28 mouse cellular contexts compared by ENCODE assay signal in genomic region chr10:96765626-96766025, GRCm38 (mm10).
"Had no signal": no experiment of that assay in that cellular context is flagged by ENCODE, and none has a peak within 500 bp of the region (broad histone marks: within the 10 kb centered on the region; RNA-seq: fewer than 3 reads in every experiment).

No protein-coding gene starts in this region.

- DNase-seq: cerebellum, adult 2 months; cerebellum, adult 8-10 months; cerebellum, adult 9-10 months; cerebellum, adult 9-11 months; cerebellum, postnatal 10 days; cerebellum, postnatal 14 days; cerebellum, postnatal 25 days; cerebellum, postnatal 36 days; embryo, embryonic 11 days; forebrain, postnatal 0 days; gastrocnemius, adult 2 months; gastrocnemius, postnatal 10 days; gastrocnemius, postnatal 14 days; gastrocnemius, postnatal 36 days; heart, adult 11 months; heart, adult 18-20 months; heart, adult 2 months had no signal

- H3K9ac ChIP-seq: embryonic facial prominence, embryonic 12.5 days; embryonic facial prominence, embryonic 13.5 days; forebrain, embryonic 12.5 days; forebrain, embryonic 13.5 days; forebrain, embryonic 15.5 days; forebrain, postnatal 0 days had no signal

- H3K4me3 ChIP-seq: embryonic facial prominence, embryonic 12.5 days; embryonic facial prominence, embryonic 13.5 days; erythroblast, embryonic 14.5 days; forebrain, embryonic 10.5 days; forebrain, embryonic 12.5 days; forebrain, embryonic 13.5 days; forebrain, embryonic 15.5 days; gastrocnemius, adult 2 months; heart, adult 2 months; heart, embryonic 10.5 days had no signal

- H3K4me1 ChIP-seq: forebrain, embryonic 10.5 days; forebrain, embryonic 12.5 days; forebrain, embryonic 13.5 days; forebrain, embryonic 15.5 days; heart, embryonic 10.5 days had no signal

- H3K9me3 ChIP-seq: embryonic facial prominence, embryonic 12.5 days; embryonic facial prominence, embryonic 13.5 days; forebrain, embryonic 10.5 days; forebrain, embryonic 12.5 days; forebrain, embryonic 13.5 days; forebrain, embryonic 15.5 days; heart, embryonic 10.5 days had no signal

- ATAC-seq: forebrain, embryonic 13.5 days; forebrain, embryonic 14.5 days; forebrain, embryonic 15.5 days; forebrain, embryonic 16.5 days; forebrain, postnatal 0 days had no signal

- H3K27me3 ChIP-seq: embryonic facial prominence, embryonic 12.5 days; embryonic facial prominence, embryonic 13.5 days; forebrain, embryonic 12.5 days; forebrain, embryonic 13.5 days; forebrain, embryonic 15.5 days had no signal

- H3K27ac ChIP-seq: embryonic facial prominence, embryonic 12.5 days; embryonic facial prominence, embryonic 13.5 days; forebrain, embryonic 10.5 days; forebrain, embryonic 12.5 days; forebrain, embryonic 13.5 days; forebrain, embryonic 15.5 days; gastrocnemius, adult 2 months; heart, adult 2 months; heart, embryonic 10.5 days had no signal

- H3K36me3 ChIP-seq: embryonic facial prominence, embryonic 12.5 days; embryonic facial prominence, embryonic 13.5 days; forebrain, embryonic 10.5 days; forebrain, embryonic 12.5 days; forebrain, embryonic 15.5 days; heart, embryonic 10.5 days had no signal

- H3K4me2 ChIP-seq: embryonic facial prominence, embryonic 12.5 days; embryonic facial prominence, embryonic 13.5 days; forebrain, embryonic 12.5 days; forebrain, embryonic 13.5 days; forebrain, embryonic 15.5 days; heart, embryonic 11.5 days had no signal
